Mouse (Mus musculus) myocyte (in vitro differentiated cells): ENCODE measurements around the gene Tnfrsf18. TPM values are rescaled to one million over a fixed set of nuclear protein-coding genes. Genes with fewer than 3 reads are reported as not detected.

Experiments used
- H3K27me3 ChIP-seq: one replicate; pipeline ENCODE4 v1.6.1; 2011; ENCODE audit not compliant: control insufficient read depth, insufficient read depth, insufficient read length
- H3K36me3 ChIP-seq: one replicate; pipeline ENCODE4 v1.6.1; 2011; ENCODE audit not compliant: control insufficient read depth, insufficient read depth
- H3K4me2 ChIP-seq: one replicate; pipeline ENCODE4 v1.6.1; 2011; ENCODE audit warnings: low read depth, control low read depth
- H3K4me3 ChIP-seq: one replicate; pipeline ENCODE4 v1.5.1; 2011; ENCODE audit warnings: mild to moderate bottlenecking, control low read depth, moderate library complexity
- H3K79me2 ChIP-seq: one replicate; pipeline ENCODE4 v1.6.1; 2011; ENCODE audit not compliant: control insufficient read depth, insufficient read depth
- H3ac ChIP-seq: one replicate; pipeline ENCODE4 v1.6.1; 2011; ENCODE audit not compliant: control insufficient read depth, insufficient read length
- CEBPB ChIP-seq: IDR thresholded peaks from 2 replicates; pipeline ENCODE4 v1.6.1; 2011; ENCODE audit warnings: mild to moderate bottlenecking, moderate library complexity; ENCODE audit not compliant: poor library complexity, insufficient read depth, severe bottlenecking
- E2F4 ChIP-seq: IDR thresholded peaks from one replicate; pipeline ENCODE4 v1.6.1; 2011; ENCODE audit warnings: mild to moderate bottlenecking, control low read depth, moderate library complexity; ENCODE audit not compliant: insufficient read depth
- MAX ChIP-seq: IDR thresholded peaks from one replicate; pipeline ENCODE4 v1.6.1; 2011; ENCODE audit warnings: low read depth, mild to moderate bottlenecking, control low read depth
- MYOD1 ChIP-seq, 3 experiments: IDR thresholded peaks; one replicate each; pipeline ENCODE4 v1.6.1; 2011; ENCODE audit warnings: control low read depth in 2 of 3, low read depth in 2 of 3, mild to moderate bottlenecking in 2 of 3, moderate library complexity in 1 of 3; ENCODE audit not compliant: insufficient read length in 2 of 3, control insufficient read depth in 1 of 3
- MYOG ChIP-seq, 3 experiments: IDR thresholded peaks; one replicate each; pipeline ENCODE4 v1.6.1; 2011; ENCODE audit warnings: control low read depth in 2 of 3, low read depth in 2 of 3, mild to moderate bottlenecking in 2 of 3; ENCODE audit not compliant: insufficient read length in 2 of 3, control insufficient read depth in 1 of 3, insufficient read depth in 1 of 3
- POLR2A ChIP-seq: IDR thresholded peaks from one replicate; pipeline ENCODE4 v1.6.1; 2011; ENCODE audit warnings: low read depth, mild to moderate bottlenecking, control low read depth, moderate library complexity; ENCODE audit not compliant: insufficient read length
- POLR2AphosphoS2 ChIP-seq: IDR thresholded peaks from one replicate; pipeline ENCODE4 v1.6.1; 2011; ENCODE audit warnings: low read depth, control low read depth; ENCODE audit not compliant: insufficient read length
- REST ChIP-seq: IDR thresholded peaks from one replicate; pipeline ENCODE4 v1.6.1; 2011; ENCODE audit warnings: mild to moderate bottlenecking, control low read depth, moderate library complexity; ENCODE audit not compliant: insufficient read depth, insufficient read length
- SRF ChIP-seq: IDR thresholded peaks from one replicate; pipeline ENCODE4 v1.6.1; 2011; ENCODE audit warnings: low read depth; ENCODE audit not compliant: control insufficient read depth, insufficient read length
- TCF12 ChIP-seq: IDR thresholded peaks from one replicate; pipeline ENCODE4 v1.6.1; 2011; ENCODE audit warnings: mild to moderate bottlenecking, control low read depth; ENCODE audit not compliant: poor library complexity, insufficient read depth, severe bottlenecking
- TCF3 ChIP-seq: IDR thresholded peaks from one replicate; pipeline ENCODE4 v1.6.1; 2011; ENCODE audit warnings: low read depth, control low read depth; ENCODE audit not compliant: insufficient read length
- USF1 ChIP-seq: IDR thresholded peaks from one replicate; pipeline ENCODE4 v1.6.1; 2011; ENCODE audit warnings: low read depth, mild to moderate bottlenecking, control low read depth, moderate library complexity
- polyA plus RNA-seq: library from polyadenylated mRNA; unstranded; fragments of >200 nt; fragmentation: generic; extraction: Trizol; gene quantifications from one replicate; pipeline ENCODE4 v1.2.1, GENCODE M21; 2012; ENCODE audit warnings: missing spikeins

Tnfrsf18 gene
- polyA plus RNA-seq, 1 experiment: 0.40 TPM

DNA sequence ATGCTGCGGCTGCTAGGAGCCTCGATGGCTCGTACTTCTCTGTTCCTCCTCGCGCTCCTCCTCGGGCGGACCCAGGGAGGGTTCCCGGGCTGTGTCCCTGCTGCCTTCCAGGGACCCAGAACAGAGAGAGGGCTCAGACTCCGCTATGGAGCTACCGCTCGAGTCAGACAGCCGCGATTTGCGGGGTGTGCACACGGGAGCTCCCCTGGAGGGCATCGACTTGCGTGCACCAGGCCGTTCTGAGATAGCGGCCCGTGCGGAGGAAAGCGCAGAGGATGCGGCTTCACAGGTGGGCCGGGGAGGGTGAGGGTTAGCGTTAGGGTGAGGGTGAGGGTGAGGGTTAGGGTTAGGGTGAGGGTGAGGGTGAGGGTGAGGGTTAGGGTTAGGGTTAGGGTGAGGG, 8.9 kb downstream of the Tnfrsf18 start:
- H3K4me3 ChIP-seq: no peak overlapping the region
- no peak for TF ChIP-seq CEBPB
- no peak for TF ChIP-seq MAX
- TF ChIP-seq E2F4: no peak
- no peak for TF ChIP-seq MYOG (IDR thresholded peaks at IDR 0.05; ENCODE audit: control insufficient read depth in 1 of 3, insufficient read depth in 1 of 3, insufficient read length in 2 of 3, low read depth in 2 of 3)
- TF ChIP-seq REST: no peak
- TF ChIP-seq SRF: no peak
- no peak for TF ChIP-seq MYOD1 (IDR thresholded peaks at IDR 0.05; ENCODE audit: control insufficient read depth in 1 of 3, insufficient read length in 2 of 3, low read depth in 2 of 3)
- no peak for TF ChIP-seq TCF12
- TF ChIP-seq POLR2A: no peak
- TF ChIP-seq USF1: no peak
- no peak for TF ChIP-seq TCF3

DNA sequence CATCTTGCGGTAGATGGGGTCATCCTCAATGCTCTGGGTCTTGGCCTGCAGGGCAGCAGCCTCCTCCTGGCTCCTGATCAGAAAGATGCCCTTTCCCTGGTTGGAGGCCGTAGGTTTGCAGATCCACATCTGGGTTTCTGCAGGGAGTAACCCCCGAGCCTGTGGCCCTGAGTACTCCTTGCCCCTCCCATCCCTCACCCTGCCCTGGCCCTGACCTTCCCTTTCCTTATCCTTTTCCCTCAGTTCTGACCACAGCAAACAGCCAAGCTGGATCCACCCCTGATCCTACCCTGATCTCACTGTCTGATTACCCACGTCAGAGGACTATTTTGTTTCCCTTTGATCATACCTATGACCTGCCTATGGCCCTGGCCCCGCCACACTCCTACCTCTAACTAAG, 18.8 kb downstream of the Tnfrsf18 start:
- Histone ChIP-seq H3K79me2 (no peaks in the 10 kb centered on the region), H3K4me3 (no peak overlapping the region), H3K36me3 (no peaks in the 10 kb centered on the region), H3K27me3 (peaks cover 13% of the 10 kb centered on the region), H3K4me2 (no peak overlapping the region), H3ac (no peak overlapping the region)
- TF ChIP-seq REST: no peak

More for the DNA sequence above, 8.9 kb downstream of the Tnfrsf18 start:
- Histone ChIP-seq H3K27me3 (peaks cover 21% of the 10 kb centered on the region), H3ac (no peak overlapping the region), H3K79me2 (no peaks in the 10 kb centered on the region), H3K36me3 (no peaks in the 10 kb centered on the region), H3K4me2 (no peak overlapping the region)

DNA sequence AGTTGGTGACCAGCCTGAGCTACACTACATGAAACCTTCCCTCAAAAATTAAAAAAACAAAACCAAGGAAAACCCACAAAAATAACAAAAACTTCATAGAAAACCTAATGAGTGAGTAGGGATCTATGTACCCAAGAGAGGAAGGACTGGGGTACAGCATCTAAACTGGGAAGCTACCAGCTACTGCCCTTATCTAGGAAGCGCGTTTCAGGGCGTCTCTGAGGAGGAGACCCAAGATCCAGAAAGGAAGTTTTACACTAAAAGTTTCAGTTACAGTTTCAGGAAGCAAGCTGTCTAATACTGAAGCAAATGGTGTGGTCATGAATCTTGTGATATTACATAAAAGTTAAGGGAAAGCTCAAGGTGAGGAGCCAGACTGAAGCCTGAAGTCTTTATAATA, 23.8 kb downstream of the Tnfrsf18 start:
- TF ChIP-seq MYOD1 (IDR thresholded peaks at IDR 0.05; ENCODE audit: control insufficient read depth in 1 of 3, insufficient read length in 2 of 3, low read depth in 2 of 3) (no peak), REST (no peak), MYOG (IDR thresholded peaks at IDR 0.05; ENCODE audit: control insufficient read depth in 1 of 3, insufficient read depth in 1 of 3, insufficient read length in 2 of 3, low read depth in 2 of 3) (no peak), TCF12 (no peak), CEBPB (no peak), SRF (no peak)
- H3K4me2 ChIP-seq: no peak overlapping the region
- H3K36me3 ChIP-seq: no peaks in the 10 kb centered on the region
- H3K4me3 ChIP-seq: no peak overlapping the region
- no peak overlapping the region for H3ac ChIP-seq
- no peaks in the 10 kb centered on the region for H3K79me2 ChIP-seq
- H3K27me3 ChIP-seq: peaks cover 21% of the 10 kb centered on the region

DNA sequence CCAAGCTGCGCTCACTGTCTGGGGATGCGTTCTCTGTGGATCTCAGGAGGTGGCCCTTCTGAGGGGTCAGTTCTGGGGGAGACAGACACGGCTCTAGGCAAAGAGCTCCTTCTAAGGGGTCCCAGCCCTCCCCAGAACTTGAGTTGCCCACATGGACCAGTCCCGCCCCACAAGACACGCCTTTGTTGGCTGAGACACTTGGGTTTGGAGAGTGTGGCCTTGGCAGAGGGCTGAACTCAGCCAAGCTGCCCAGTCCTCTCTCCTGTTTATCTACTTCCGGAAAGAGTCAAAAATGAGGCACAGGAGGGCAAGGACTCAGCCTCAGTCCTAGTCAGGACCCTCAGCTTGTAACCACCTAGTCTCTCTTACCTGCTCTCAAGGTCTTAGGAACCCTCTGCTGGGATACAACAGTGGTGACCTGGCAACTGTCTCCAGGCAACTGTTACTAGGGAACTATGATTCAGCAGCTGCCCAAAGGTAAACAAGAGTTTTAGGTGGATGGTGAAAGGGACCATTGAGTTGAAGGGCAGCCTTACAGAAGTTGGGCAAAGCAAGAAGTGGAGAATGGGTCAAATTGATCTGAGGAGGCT, 24.5 kb downstream of the Tnfrsf18 start:
- no peak overlapping the region for H3K4me3 ChIP-seq

DNA sequence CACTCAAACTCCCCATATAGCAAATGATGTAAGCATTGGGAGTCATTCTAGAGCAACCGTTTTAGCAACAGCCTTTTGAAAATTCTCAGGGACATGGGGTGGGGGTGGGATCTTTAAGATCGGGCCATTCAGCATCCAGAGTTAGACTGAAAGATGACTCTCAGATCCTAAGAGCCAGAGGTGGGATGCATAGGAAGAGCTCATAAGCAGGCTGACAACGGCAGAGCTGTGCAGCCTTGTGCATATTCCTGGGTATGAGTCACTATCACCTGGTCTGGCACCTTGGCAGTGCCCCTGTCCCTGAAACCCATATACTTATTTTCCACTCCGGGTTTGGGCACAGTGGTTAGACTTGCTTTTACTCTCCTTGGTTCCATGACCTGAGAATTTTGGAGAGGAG, 27.1 kb downstream of the Tnfrsf18 start:
- no peaks in the 10 kb centered on the region for H3K79me2 ChIP-seq
- H3K36me3 ChIP-seq: no peaks in the 10 kb centered on the region
- no peak overlapping the region for H3K4me3 ChIP-seq
- no peak for TF ChIP-seq REST
- TF ChIP-seq TCF3: no peak
- no peak for TF ChIP-seq MYOG (IDR thresholded peaks at IDR 0.05; ENCODE audit: control insufficient read depth in 1 of 3, insufficient read depth in 1 of 3, insufficient read length in 2 of 3, low read depth in 2 of 3)
- TF ChIP-seq TCF12: no peak
- H3K27me3 ChIP-seq: peaks cover 43% of the 10 kb centered on the region
- H3K4me2 ChIP-seq: no peak overlapping the region
- H3ac ChIP-seq: no peak overlapping the region

More for the DNA sequence above, 24.5 kb downstream of the Tnfrsf18 start:
- no peak overlapping the region for H3K4me2 ChIP-seq
- no peaks in the 10 kb centered on the region for H3K36me3 ChIP-seq
- H3K27me3 ChIP-seq: peaks cover 28% of the 10 kb centered on the region
- no peaks in the 10 kb centered on the region for H3K79me2 ChIP-seq
- TF ChIP-seq POLR2AphosphoS2 (no peak), TCF3 (no peak), MAX (no peak), USF1 (no peak), TCF12 (no peak), REST (no peak), MYOD1 (IDR thresholded peaks at IDR 0.05; ENCODE audit: control insufficient read depth in 1 of 3, insufficient read length in 2 of 3, low read depth in 2 of 3) (no peak), MYOG (IDR thresholded peaks at IDR 0.05; ENCODE audit: control insufficient read depth in 1 of 3, insufficient read depth in 1 of 3, insufficient read length in 2 of 3, low read depth in 2 of 3) (no peak), CEBPB (no peak), SRF (no peak), E2F4 (no peak), POLR2A (no peak)
- no peak overlapping the region for H3ac ChIP-seq

DNA sequence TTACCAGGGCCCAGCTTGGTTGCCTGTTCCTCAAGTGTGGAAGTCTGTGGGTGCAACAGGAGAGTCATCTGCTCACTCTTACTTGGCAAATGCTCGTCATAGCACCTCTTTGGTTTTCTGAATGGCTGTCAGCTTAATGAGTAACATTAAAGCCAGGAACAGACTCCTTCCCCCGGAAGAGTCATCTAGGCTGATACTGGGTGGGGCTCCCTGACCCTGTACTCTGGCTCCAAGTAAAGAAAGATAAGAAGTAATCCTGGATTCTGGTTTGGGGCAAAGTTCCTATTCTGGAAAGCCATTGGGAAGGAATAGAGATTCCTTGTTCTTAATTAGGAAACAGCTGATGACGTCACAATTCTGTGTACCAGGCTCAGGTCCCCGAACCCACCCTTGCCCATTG, 28.2 kb downstream of the Tnfrsf18 start:
- Histone ChIP-seq H3K4me3 (no peak overlapping the region), H3K79me2 (no peaks in the 10 kb centered on the region), H3ac (no peak overlapping the region), H3K27me3 (peaks cover 46% of the 10 kb centered on the region), H3K36me3 (no peaks in the 10 kb centered on the region), H3K4me2 (no peak overlapping the region)
- TF ChIP-seq E2F4 (no peak), TCF12 (no peak), MAX (no peak), POLR2A (no peak)
